Mouse (Mus musculus): Measurements from ENCODE around the gene Hck.

The Hck gene

GRCm38 (mm10) chr2:153199114-153199513, 90.8 kb downstream of the Hck start:
- in situ Hi-C loops (cut with MboI, MseI), result no loop called here

Data from T-helper 2 cell (primary cell).